Mouse (Mus musculus) liver, postnatal 0 days (tissue): ENCODE measurements around the gene Nisch.

ENCODE experiments used
- CTCF ChIP-seq: sonication (generic); IDR thresholded peaks from 2 replicates; pipeline ENCODE4 v1.5.1; 2016; ENCODE audit warnings: antibody characterized with exemption, low read depth
- EP300 ChIP-seq: IDR thresholded peaks from 2 replicates; pipeline ENCODE4 v1.6.1; 2016; ENCODE audit warnings: antibody characterized with exemption, low read depth, mild to moderate bottlenecking

GRCm38 (mm10) chr14:31233070-31233995, 16.6 kb upstream of the Nisch start:
- TF ChIP-seq CTCF (no peak), EP300 (no peak)
